Mouse (Mus musculus): ENCODE measurements around the gene Cabcoco1. TPM values are rescaled to one million over a fixed set of nuclear protein-coding genes. Genes with fewer than 3 reads are reported as not detected.

Cabcoco1 gene
- polyA plus RNA-seq, 1 experiment, result 0.51 TPM

DNA sequence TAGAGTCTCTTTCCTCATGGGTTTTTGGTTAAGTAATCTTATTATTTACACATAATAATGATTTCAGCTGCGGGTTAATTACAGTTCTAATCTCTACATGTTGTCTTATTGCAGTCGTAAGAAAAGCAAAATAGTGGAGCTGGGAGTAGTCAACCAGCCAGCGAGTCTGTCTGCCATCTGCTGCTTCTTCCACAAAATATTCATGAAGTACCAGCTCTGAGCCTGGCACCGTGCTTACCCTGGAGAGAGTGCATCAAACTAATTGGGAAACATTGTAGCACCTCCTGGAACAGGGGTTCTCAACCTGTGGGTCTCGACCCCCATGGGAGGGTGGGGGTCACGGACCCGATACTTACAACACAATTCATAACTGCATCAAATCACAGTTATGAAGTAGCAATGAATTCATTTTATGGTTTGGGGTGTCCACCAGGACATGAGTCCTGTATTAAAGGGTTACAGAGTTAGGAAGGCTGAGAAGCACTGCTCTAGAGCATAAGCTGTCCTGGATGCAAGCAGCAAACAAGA, 121.2 kb downstream of the Cabcoco1 start:
- no peak for TF ChIP-seq CTCF (IDR thresholded peaks at IDR 0.05; ENCODE audit: borderline replicate concordance, insufficient read depth, low read length)
- no peak for TF ChIP-seq POLR2A (IDR thresholded peaks at IDR 0.05; ENCODE audit: low read depth, low read length)
- Histone ChIP-seq H3K27ac (ENCODE audit: insufficient read depth, low read length) (no peak overlapping the region), H3K4me3 (ENCODE audit: insufficient read depth, low read length) (no peak overlapping the region), H3K4me1 (ENCODE audit: control insufficient read depth, insufficient read depth, low read length) (no peaks in the 10 kb centered on the region)

DNA sequence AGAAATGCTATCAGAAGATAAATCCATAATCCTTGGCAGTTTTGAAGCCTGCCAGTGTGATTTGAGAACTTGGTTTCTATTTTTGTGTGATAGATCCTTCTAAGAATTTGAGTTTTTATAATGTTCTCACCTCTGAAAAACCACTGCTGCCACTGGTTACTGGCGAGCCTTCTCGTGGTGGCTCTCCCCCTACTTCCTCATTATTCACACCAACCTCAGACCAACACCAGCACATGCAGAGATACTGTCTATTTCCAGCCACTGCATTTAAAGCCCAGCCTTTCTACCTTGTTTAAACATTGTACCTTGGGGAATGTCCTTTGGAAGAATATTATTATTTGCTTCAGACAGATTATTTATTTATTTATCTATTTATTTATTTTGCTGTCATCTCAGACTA, 121.8 kb downstream of the Cabcoco1 start:
- no peak overlapping the region for H3K27ac ChIP-seq (ENCODE audit: insufficient read depth, low read length)
- H3K4me3 ChIP-seq (ENCODE audit: insufficient read depth, low read length), result no peak overlapping the region
- TF ChIP-seq POLR2A (IDR thresholded peaks at IDR 0.05; ENCODE audit: low read depth, low read length) (no peak), CTCF (IDR thresholded peaks at IDR 0.05; ENCODE audit: borderline replicate concordance, insufficient read depth, low read length) (no peak)
- no peaks in the 10 kb centered on the region for H3K4me1 ChIP-seq (ENCODE audit: control insufficient read depth, insufficient read depth, low read length)

- no peak for TF ChIP-seq POLR2A (IDR thresholded peaks at IDR 0.05; ENCODE audit: low read depth, low read length)
- H3K4me3 ChIP-seq (ENCODE audit: insufficient read depth, low read length), result no peak overlapping the region
- no peaks in the 10 kb centered on the region for H3K4me1 ChIP-seq (ENCODE audit: control insufficient read depth, insufficient read depth, low read length)
Measured at GRCm38 (mm10) chr10:68417074-68417790, 124.5 kb downstream of the Cabcoco1 start.

DNA sequence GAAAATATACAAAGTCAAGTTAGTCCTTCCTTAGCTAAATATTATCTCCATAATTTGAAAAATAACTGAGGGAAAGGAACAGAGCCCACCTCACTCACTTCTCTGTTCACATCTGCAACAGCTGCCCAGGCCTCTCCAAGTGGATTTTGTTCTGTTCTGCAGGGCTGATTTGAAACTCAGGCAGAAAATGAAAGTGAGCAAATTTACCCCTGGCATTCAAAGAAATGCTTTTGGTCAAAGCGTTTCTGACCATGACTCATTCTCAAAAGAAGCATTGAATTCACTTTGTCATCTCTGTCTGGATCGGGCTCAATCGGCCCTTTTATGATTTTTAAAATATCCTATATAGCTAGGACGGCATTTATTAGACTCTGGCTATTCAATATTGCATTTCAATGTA, 135.8 kb downstream of the Cabcoco1 start:
- peak overlapping the region; percentile 77 for H3K27ac ChIP-seq (ENCODE audit: insufficient read depth, low read length)
- H3K4me1 ChIP-seq (ENCODE audit: control insufficient read depth, insufficient read depth, low read length), result peaks cover 2% of the 10 kb centered on the region
- no peak overlapping the region for H3K4me3 ChIP-seq (ENCODE audit: insufficient read depth, low read length)
- TF ChIP-seq POLR2A (IDR thresholded peaks at IDR 0.05; ENCODE audit: low read depth, low read length), result no peak
- no peak for TF ChIP-seq CTCF (IDR thresholded peaks at IDR 0.05; ENCODE audit: borderline replicate concordance, insufficient read depth, low read length)

More at GRCm38 (mm10) chr10:68417074-68417790, 124.5 kb downstream of the Cabcoco1 start:
- no peak overlapping the region for H3K27ac ChIP-seq (ENCODE audit: insufficient read depth, low read length)

DNA sequence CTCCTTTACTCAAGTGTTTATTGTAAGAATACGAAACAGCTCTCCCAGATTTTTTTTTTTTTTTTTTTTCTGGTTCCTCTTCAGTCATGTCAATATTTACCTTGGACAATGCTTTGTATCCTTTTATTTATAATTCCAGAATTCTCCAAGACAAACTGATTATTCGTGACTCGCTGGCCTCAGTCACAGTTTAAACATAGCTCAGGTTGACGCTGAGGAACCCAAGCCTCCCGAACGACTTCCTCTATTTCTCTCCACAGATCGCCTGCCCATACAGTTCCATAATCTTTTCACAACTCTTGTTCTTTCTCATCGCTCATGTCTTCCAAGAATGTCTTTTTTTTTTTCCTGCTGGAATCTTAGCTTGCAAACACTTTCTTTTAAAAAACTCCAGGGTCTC, 144.9 kb downstream of the Cabcoco1 start:
- Histone ChIP-seq H3K27ac (ENCODE audit: insufficient read depth, low read length) (no peak overlapping the region), H3K4me3 (ENCODE audit: insufficient read depth, low read length) (no peak overlapping the region), H3K4me1 (ENCODE audit: control insufficient read depth, insufficient read depth, low read length) (no peaks in the 10 kb centered on the region; the same call in 1 of the 2 replicates)
- TF ChIP-seq CTCF (IDR thresholded peaks at IDR 0.05; ENCODE audit: borderline replicate concordance, insufficient read depth, low read length) (no peak), POLR2A (IDR thresholded peaks at IDR 0.05; ENCODE audit: low read depth, low read length) (no peak)

GRCm38 (mm10) chr10:68396083-68396482, 145.6 kb downstream of the Cabcoco1 start:
- H3K4me1 ChIP-seq (ENCODE audit: control insufficient read depth, insufficient read depth, low read length), result no peaks in the 10 kb centered on the region; the same call in 1 of the 2 replicates

DNA sequence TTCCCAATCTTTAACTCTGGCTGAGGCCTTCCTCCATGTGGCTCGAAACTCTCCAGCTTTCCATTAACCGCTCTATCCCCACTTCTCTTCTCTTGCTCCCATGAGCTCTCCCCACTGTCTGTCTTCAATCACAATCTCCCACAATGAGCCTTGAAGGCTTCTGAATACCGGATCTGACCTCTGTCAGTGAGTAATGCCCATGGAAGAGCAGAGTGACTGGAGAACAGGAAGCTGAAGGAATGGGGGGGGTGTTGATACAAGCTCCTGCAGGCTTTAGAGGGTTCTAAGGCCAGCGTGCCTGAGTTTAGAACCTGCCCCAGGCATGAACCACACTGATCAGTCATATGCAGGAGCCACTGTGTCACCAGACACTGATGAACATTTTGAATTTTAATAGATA, 150.1 kb downstream of the Cabcoco1 start:
- Histone ChIP-seq H3K4me3 (ENCODE audit: insufficient read depth, low read length) (no peak overlapping the region), H3K27ac (ENCODE audit: insufficient read depth, low read length) (peak overlapping the region; percentile 44; the same call in 1 of the 2 replicates), H3K4me1 (ENCODE audit: control insufficient read depth, insufficient read depth, low read length) (peaks cover 2% of the 10 kb centered on the region; the same call in 1 of the 2 replicates)
- TF ChIP-seq CTCF (IDR thresholded peaks at IDR 0.05; ENCODE audit: borderline replicate concordance, insufficient read depth, low read length) (no peak), POLR2A (IDR thresholded peaks at IDR 0.05; ENCODE audit: low read depth, low read length) (no peak)

More at GRCm38 (mm10) chr10:68396083-68396482, 145.6 kb downstream of the Cabcoco1 start:
- H3K27ac ChIP-seq (ENCODE audit: insufficient read depth, low read length), result no peak overlapping the region
- TF ChIP-seq POLR2A (IDR thresholded peaks at IDR 0.05; ENCODE audit: low read depth, low read length) (no peak), CTCF (IDR thresholded peaks at IDR 0.05; ENCODE audit: borderline replicate concordance, insufficient read depth, low read length) (no peak)
- H3K4me3 ChIP-seq (ENCODE audit: insufficient read depth, low read length), result no peak overlapping the region

DNA sequence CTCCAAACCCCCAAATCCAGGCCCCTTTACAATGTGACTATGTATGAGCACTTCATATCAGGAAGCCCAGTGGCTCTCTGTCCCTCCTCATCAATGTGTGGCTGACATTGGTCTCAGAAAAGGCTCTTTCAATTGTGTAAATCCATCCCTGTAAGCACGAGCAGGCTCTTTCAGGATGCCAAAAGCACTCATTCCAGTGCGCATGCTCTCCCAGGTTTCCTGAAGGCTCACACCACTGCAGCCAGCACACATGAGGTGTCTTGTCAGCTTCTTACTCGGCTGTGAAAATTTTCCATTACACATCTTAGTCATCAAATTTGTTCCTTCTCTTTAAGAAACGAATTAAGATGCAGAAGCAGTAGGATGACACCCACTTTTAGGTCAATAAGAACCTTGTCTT, 152.9 kb downstream of the Cabcoco1 start:
- TF ChIP-seq POLR2A (IDR thresholded peaks at IDR 0.05; ENCODE audit: low read depth, low read length) (no peak), CTCF (IDR thresholded peaks at IDR 0.05; ENCODE audit: borderline replicate concordance, insufficient read depth, low read length) (no peak)

DNA sequence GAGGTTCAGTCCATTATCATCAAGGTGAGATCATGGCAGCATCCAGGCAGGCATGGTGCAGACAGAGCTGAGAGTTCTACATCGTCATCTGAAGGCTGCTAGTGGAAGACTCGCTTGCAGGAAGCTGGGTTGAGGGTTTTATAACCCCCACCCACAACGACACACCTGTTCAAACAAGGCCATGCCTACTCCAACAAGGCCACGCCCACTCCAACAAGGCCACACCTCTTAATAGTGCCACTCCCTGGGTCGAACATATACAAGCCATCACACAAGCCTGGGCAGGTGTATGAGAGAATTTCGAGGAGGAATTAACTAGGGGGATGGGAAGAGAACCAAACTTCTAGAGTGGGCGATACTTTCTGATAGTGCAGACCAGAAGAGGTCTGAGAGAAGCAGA, 153.6 kb downstream of the Cabcoco1 start:
- TF ChIP-seq CTCF (IDR thresholded peaks at IDR 0.05; ENCODE audit: borderline replicate concordance, insufficient read depth, low read length) (no peak), POLR2A (IDR thresholded peaks at IDR 0.05; ENCODE audit: low read depth, low read length) (no peak)

More for the DNA sequence above, 152.9 kb downstream of the Cabcoco1 start:
- Histone ChIP-seq H3K4me3 (ENCODE audit: insufficient read depth, low read length) (no peak overlapping the region), H3K4me1 (ENCODE audit: control insufficient read depth, insufficient read depth, low read length) (peaks cover 2% of the 10 kb centered on the region; the same call in 1 of the 2 replicates), H3K27ac (ENCODE audit: insufficient read depth, low read length) (no peak overlapping the region)

More for the DNA sequence above, 153.6 kb downstream of the Cabcoco1 start:
- Histone ChIP-seq H3K27ac (ENCODE audit: insufficient read depth, low read length) (no peak overlapping the region), H3K4me1 (ENCODE audit: control insufficient read depth, insufficient read depth, low read length) (peaks cover 2% of the 10 kb centered on the region; the same call in 1 of the 2 replicates), H3K4me3 (ENCODE audit: insufficient read depth, low read length) (no peak overlapping the region)

Other genes with a start within 250 kb of the Cabcoco1 start
- 4.4 and 24.3 TPM in 2 replicates for gene Tmem26, start 181.8 kb upstream of the Cabcoco1 start, polyA plus RNA-seq (2011; ENCODE audit: insufficient read length, low read depth, missing spikeins)